Mouse (Mus musculus) heart, adult 2 months (tissue): ENCODE results near the gene Glp2r.

Source experiments
- CTCF ChIP-seq: fragments of 200-600 bp; IDR thresholded peaks from 2 replicates; pipeline ENCODE4 v1.8.1; 2022; ENCODE audit warnings: antibody characterized with exemption, mild to moderate bottlenecking, moderate library complexity
- EP300 ChIP-seq: fragments of 200-500 bp; IDR thresholded peaks from 2 replicates; pipeline ENCODE4 v1.6.1; 2011; ENCODE audit warnings: low read depth, low read length, control low read depth; ENCODE audit not compliant: insufficient read depth

DNA sequence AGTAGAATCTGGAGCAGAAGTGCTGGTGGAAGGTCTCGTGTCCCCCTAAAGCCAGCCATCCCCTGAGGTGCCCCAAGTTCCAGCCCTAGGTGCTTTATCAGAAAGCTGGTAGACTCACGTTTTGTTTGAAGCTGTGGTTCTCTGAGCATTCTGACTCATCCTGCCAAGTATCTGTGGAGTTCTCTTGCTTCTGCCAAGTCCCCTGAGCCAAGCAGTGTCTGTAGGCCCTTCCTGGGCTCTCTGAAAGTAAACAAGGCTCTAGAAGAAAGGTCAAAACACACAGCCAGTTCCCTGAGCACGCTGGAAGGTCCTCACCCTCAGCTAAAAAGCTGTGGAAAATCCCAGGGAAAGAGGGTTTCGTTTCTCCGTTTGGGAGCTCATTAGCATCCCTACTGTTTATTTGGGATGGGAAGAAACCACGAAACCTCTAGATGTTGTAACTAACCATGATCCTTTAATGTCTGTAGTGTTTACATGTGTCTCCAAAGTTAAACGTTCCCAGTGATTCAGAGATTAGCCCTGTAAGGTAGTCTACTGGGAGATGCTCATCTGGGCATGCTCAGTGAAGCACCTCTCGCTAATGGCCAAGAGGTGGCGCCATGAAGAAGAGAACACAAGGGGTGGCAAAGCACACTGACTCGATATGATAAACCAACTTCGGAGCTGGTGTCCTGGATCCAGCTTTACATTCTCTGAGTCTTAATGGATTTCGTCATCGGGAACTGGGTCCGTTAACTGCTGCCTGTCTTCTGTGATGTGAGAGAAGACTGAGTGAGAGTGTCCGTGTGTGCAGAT, 13.4 kb downstream of the Glp2r start:
- TF ChIP-seq CTCF, result peak; percentile 75
- 0 out of 2 replicates have a peak, but pooled peaks have one; percentile 46 for TF ChIP-seq EP300
